Mouse (Mus musculus) embryonic fibroblast, embryonic 13.5 days (primary cell): ENCODE results near the gene Kctd19.

Source experiments
- CTCF ChIP-seq: IDR thresholded peaks from 2 replicates; pipeline ENCODE4 v1.5.1; 2011; ENCODE audit warnings: mild to moderate bottlenecking, control low read depth, low read length, moderate library complexity, borderline replicate concordance; ENCODE audit not compliant: insufficient read depth
- POLR2A ChIP-seq: IDR thresholded peaks from 2 replicates; pipeline ENCODE4 v1.6.1; 2011; ENCODE audit warnings: low read depth, mild to moderate bottlenecking, control low read depth, low read length, moderate library complexity

GRCm38 (mm10) chr8:105455218-105455617, 41.9 kb upstream of the Kctd19 start:
- TF ChIP-seq POLR2A (no peak), CTCF (no peak)
